Mouse (Mus musculus) kidney, postnatal 4 days (tissue): ENCODE measurements around the gene Gpx8.
"Not testable (repeated sequence)": the region's sequence is repeated elsewhere in the genome, so short reads cannot be mapped to it uniquely, and the experiment has no call there.

Experiments
- DNase-seq, 2 experiments: peaks; one replicate each; pipeline ENCODE4 v3.0.0; 2021; ENCODE audit warnings: mixed read lengths in 2 of 2

Gene Gpx8

GRCm38 (mm10) chr13:113023274-113024143 lies 22.7 kb downstream of the Gpx8 start:
- no peak for DNase-seq

- DNase-seq = no peak
These were observed 23.7 kb downstream of the Gpx8 start for GRCm38 (mm10) chr13:113022467-113022866.

GRCm38 (mm10) chr13:113021521-113021920 lies 24.7 kb downstream of the Gpx8 start:
- DNase-seq = no peak

- not testable (repeated sequence) for DNase-seq
These were observed 32.8 kb downstream of the Gpx8 start for GRCm38 (mm10) chr13:113013174-113013953.

GRCm38 (mm10) chr13:113012683-113013082 lies 33.5 kb downstream of the Gpx8 start:
- no peak for DNase-seq

- DNase-seq = peak in 1 of 2 experiments; percentile 27
These were observed 45.5 kb downstream of the Gpx8 start for GRCm38 (mm10) chr13:113000576-113001318.

GRCm38 (mm10) chr13:113000090-113000489 lies 46.1 kb downstream of the Gpx8 start:
- DNase-seq = no peak

- peak; percentile 39 to 45 for DNase-seq
These were observed 47.6 kb downstream of the Gpx8 start for GRCm38 (mm10) chr13:112998427-112999201.

GRCm38 (mm10) chr13:112997369-112997768 lies 48.8 kb downstream of the Gpx8 start:
- DNase-seq = no peak

- no peak for DNase-seq
These were observed 49.8 kb downstream of the Gpx8 start for GRCm38 (mm10) chr13:112996407-112996806.

GRCm38 (mm10) chr13:112994191-112994590 lies 52.0 kb downstream of the Gpx8 start:
- DNase-seq = peak; percentile 73 to 80

GRCm38 (mm10) chr13:112993531-112994152 lies 52.6 kb downstream of the Gpx8 start, which contains the start of gene Mcidas:
Mcidas (plus strand) TSS chr13:112993845.
- DNase-seq = peak; percentile 34 to 53
